Mouse (Mus musculus) bone marrow, adult 2 months (tissue): ENCODE results near the gene Cul7.

Source experiments
- CTCF ChIP-seq: fragments of 200-500 bp; IDR thresholded peaks from 2 replicates; pipeline ENCODE4 v1.5.1; 2011; ENCODE audit warnings: low read length, control low read depth; ENCODE audit not compliant: control insufficient read depth, insufficient read depth
- POLR2A ChIP-seq: fragments of 200-500 bp; IDR thresholded peaks from 2 replicates; pipeline ENCODE4 v1.6.1; 2011; ENCODE audit warnings: low read depth, mild to moderate bottlenecking, control low read depth, low read length, borderline replicate concordance; ENCODE audit not compliant: control insufficient read depth

- TF ChIP-seq CTCF = no peak
- no peak for TF ChIP-seq POLR2A
These were observed 54.1 kb downstream of the Cul7 start for GRCm38 (mm10) chr17:46703971-46704886.
